Mouse (Mus musculus) hematopoietic stem cell, adult 5-6 weeks (primary cell): ENCODE data around the gene Gm10643. TPM values are rescaled to one million over a fixed set of nuclear protein-coding genes. Genes with fewer than 3 reads are reported as not detected.

Source experiments
- ATAC-seq, 2 experiments: fragments of 125-278 bp in 1 of 2; replicated peaks in 1 of 2; 2 replicates each; pipeline ENCODE4 v1.8.0; 2016 to 2017; ENCODE audit warnings: inconsistent platforms in 2 of 2, mild to moderate bottlenecking in 2 of 2, moderate number of reproducible peaks in 2 of 2, low read depth in 1 of 2, moderate TSS enrichment in 1 of 2; ENCODE audit not compliant: low FRiP score in 2 of 2, poor library complexity in 2 of 2, severe bottlenecking in 2 of 2, insufficient read depth in 1 of 2, low TSS enrichment in 1 of 2
- total RNA-seq: library from RNA; stranded (forward); fragments of 172-1452, 232-1000 nt; gene quantifications from 2 replicates; pipeline ENCODE4 v1.2.3, GENCODE M21; 2017

Gene Gm10643
- total RNA-seq, 1 experiment from 2014 or later = 3.6 TPM

DNA sequence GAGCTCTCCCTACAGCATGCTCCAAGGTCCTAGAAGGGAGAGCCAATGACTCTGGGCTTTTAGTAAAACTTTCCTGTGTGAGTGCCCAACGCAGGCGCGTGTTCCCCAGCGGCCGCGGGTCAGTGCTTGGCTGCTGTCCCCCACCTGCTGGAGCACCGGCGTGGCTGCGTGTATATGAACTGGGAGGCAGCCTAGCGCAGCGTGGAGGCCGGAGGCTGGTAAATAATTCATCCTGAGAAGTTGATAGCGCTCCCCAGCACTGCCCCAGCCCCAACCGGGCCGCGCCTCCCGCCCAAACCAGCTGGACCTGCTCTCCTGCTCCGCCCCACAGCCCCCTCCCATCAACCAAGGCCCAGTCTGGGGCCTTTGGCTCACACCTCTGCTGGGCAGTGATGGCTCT lies 43.8 kb downstream of the Gm10643 start, which contains the start of gene Palm3:
Gene Palm3, plus strand, starts transcription at position 376 of the 400 bp plus-strand sequence.
- ATAC-seq = no peak

- ATAC-seq = no peak
Observed at GRCm38 (mm10) chr8:84019738-84020137, 45.2 kb downstream of the Gm10643 start.

GRCm38 (mm10) chr8:84015833-84016232 lies 49.1 kb downstream of the Gm10643 start:
- ATAC-seq = no peak

Other genes with a start within 250 kb of the Gm10643 start
- gene Adgrl1, start 165.0 kb downstream of the Gm10643 start, total RNA-seq = 4.2 and 5.0 TPM in 2 replicates
- 0.30 TPM in 1 of 2 replicates, not detected in the other for gene Gm10644, start 109.9 kb downstream of the Gm10643 start, total RNA-seq
- gene Asf1b, start 109.6 kb downstream of the Gm10643 start, total RNA-seq = 22.3 and 22.5 TPM in 2 replicates
- 24.0 and 27.6 TPM in 2 replicates for gene Prkaca, start 92.1 kb downstream of the Gm10643 start, total RNA-seq
- gene Samd1, start 67.5 kb downstream of the Gm10643 start, total RNA-seq = 52.8 and 53.4 TPM in 2 replicates
- 0.31 and 1.1 TPM in 2 replicates for gene 1700067K01Rik, start 63.6 kb downstream of the Gm10643 start, total RNA-seq
- gene 2210011C24Rik, start 53.0 kb downstream of the Gm10643 start, total RNA-seq = not detected in 2 replicates
- 0.31 TPM in 1 of 2 replicates, not detected in the other for gene Palm3, start 43.7 kb downstream of the Gm10643 start, total RNA-seq
- 14.8 and 19.4 TPM in 2 replicates for gene Il27ra, start 22.5 kb downstream of the Gm10643 start, total RNA-seq
- gene Rln3, start 20.1 kb downstream of the Gm10643 start, total RNA-seq = not detected in 2 replicates
- 2.3 and 5.3 TPM in 2 replicates for gene Rfx1, start 1.7 kb upstream of the Gm10643 start, total RNA-seq
- gene Dcaf15, start 39.6 kb upstream of the Gm10643 start, total RNA-seq = 21.0 and 23.1 TPM in 2 replicates
- 1.4 and 2.7 TPM in 2 replicates for gene Podnl1, start 60.9 kb upstream of the Gm10643 start, total RNA-seq
- gene Cc2d1a, start 82.8 kb upstream of the Gm10643 start, total RNA-seq = 5.8 and 7.0 TPM in 2 replicates
- 2.7 and 3.8 TPM in 2 replicates for gene 4930432K21Rik, start 82.9 kb upstream of the Gm10643 start, total RNA-seq
- gene Nanos3, start 120.1 kb upstream of the Gm10643 start, total RNA-seq = not detected in 2 replicates
- gene Zswim4, start 171.9 kb upstream of the Gm10643 start, total RNA-seq = 6.8 and 13.4 TPM in 2 replicates
- 68.7 and 88.1 TPM in 2 replicates for gene D8Ertd738e, start 184.6 kb upstream of the Gm10643 start, total RNA-seq
- gene Mri1, start 192.2 kb upstream of the Gm10643 start, total RNA-seq = 12.5 and 16.5 TPM in 2 replicates
- 6.6 and 17.1 TPM in 2 replicates for gene Ccdc130, start 205.2 kb upstream of the Gm10643 start, total RNA-seq